Mouse (Mus musculus) midbrain, embryonic 13.5 days (tissue): ENCODE measurements around the gene Frat2. TPM values are rescaled to one million over a fixed set of nuclear protein-coding genes. Genes with fewer than 3 reads are reported as not detected.

Experiments
- ATAC-seq: fragments of 200-750 bp; cut with Nextera tagmentation; 2 replicates; pipeline ENCODE4 v1.8.0; 2017; ENCODE audit warnings: mild to moderate bottlenecking, moderate TSS enrichment, moderate library complexity
- H3K27ac ChIP-seq: fragments of 300-500 bp; sonication (generic); 2 replicates; pipeline ENCODE4 v1.5.1; 2015; ENCODE audit warnings: inconsistent platforms, mild to moderate bottlenecking, moderate library complexity
- H3K27me3 ChIP-seq: fragments of 300-500 bp; sonication (generic); 2 replicates; pipeline ENCODE4 v1.6.1; 2015; ENCODE audit warnings: mild to moderate bottlenecking, inconsistent platforms
- H3K36me3 ChIP-seq: fragments of 300-500 bp; sonication (generic); 2 replicates; pipeline ENCODE4 v1.6.1; 2015; ENCODE audit warnings: mild to moderate bottlenecking, inconsistent platforms
- H3K4me1 ChIP-seq: fragments of 300-500 bp; sonication (generic); replicated peaks from 2 replicates; pipeline ENCODE4 v1.6.1; 2015; ENCODE audit warnings: inconsistent platforms
- H3K4me2 ChIP-seq: fragments of 300-500 bp; sonication (generic); replicated peaks from 2 replicates; pipeline ENCODE4 v1.6.1; 2015; ENCODE audit warnings: moderate library complexity, mild to moderate bottlenecking, inconsistent platforms
- H3K4me3 ChIP-seq: fragments of 300-500 bp; sonication (generic); replicated peaks from 2 replicates; pipeline ENCODE4 v1.5.1; 2015; ENCODE audit warnings: mild to moderate bottlenecking, inconsistent platforms
- H3K9ac ChIP-seq: fragments of 300-500 bp; sonication (generic); replicated peaks from 2 replicates; pipeline ENCODE4 v1.6.1; 2015; ENCODE audit warnings: mild to moderate bottlenecking, inconsistent platforms
- H3K9me3 ChIP-seq: fragments of 300-500 bp; sonication (generic); 2 replicates; pipeline ENCODE4 v1.6.1; 2016; ENCODE audit warnings: mild to moderate bottlenecking, inconsistent platforms
- WGBS: fragments of 180-500 bp; shearing (Covaris S2); methylation state at CpG from one replicate; pipeline ENCODE4 v1.1.7; 2015; 5-methylcytosine and 5-hydroxymethylcytosine counted together
- polyA plus RNA-seq: library from polyadenylated mRNA; unstranded; fragments of >200 nt; fragmentation: Nextera tagmentation; extraction: Ambion mirVana; gene quantifications from 2 replicates; pipeline ENCODE4 v1.2.1, GENCODE M21; 2015

Frat2 gene
- polyA plus RNA-seq, 1 experiment from 2014 or later = 10.4 TPM

- Histone ChIP-seq H3K36me3 (no peaks in the 10 kb centered on the region), H3K4me3 (no peak overlapping the region), H3K4me1 (no peaks in the 10 kb centered on the region), H3K4me2 (no peak overlapping the region), H3K27ac (no peak overlapping the region), H3K27me3 (no peaks in the 10 kb centered on the region), H3K9ac (no peak overlapping the region), H3K9me3 (no peaks in the 10 kb centered on the region)
- no peak for ATAC-seq
- WGBS = 95% methylated on average over 10 of the region's 10 CpGs
These were observed 35.4 kb downstream of the Frat2 start for GRCm38 (mm10) chr19:41812525-41812924.

- WGBS = 69% methylated on average over 5 of the region's 5 CpGs
- no peak for ATAC-seq
- H3K4me3 ChIP-seq = no peak overlapping the region
These were observed 37.9 kb downstream of the Frat2 start for GRCm38 (mm10) chr19:41810074-41810473.

GRCm38 (mm10) chr19:41808104-41808634 lies 39.8 kb downstream of the Frat2 start:
- 84% methylated on average over 8 of the region's 8 CpGs for WGBS
- H3K27ac ChIP-seq = no peak overlapping the region
- H3K9ac ChIP-seq = no peak overlapping the region
- H3K4me1 ChIP-seq = no peaks in the 10 kb centered on the region
- H3K27me3 ChIP-seq = no peaks in the 10 kb centered on the region
- H3K36me3 ChIP-seq = no peaks in the 10 kb centered on the region
- no peak for ATAC-seq
- H3K4me2 ChIP-seq = no peak overlapping the region
- H3K4me3 ChIP-seq = no peak overlapping the region
- H3K9me3 ChIP-seq = no peaks in the 10 kb centered on the region

More at GRCm38 (mm10) chr19:41810074-41810473, 37.9 kb downstream of the Frat2 start:
- no peak overlapping the region for H3K9ac ChIP-seq
- H3K9me3 ChIP-seq = no peaks in the 10 kb centered on the region
- no peaks in the 10 kb centered on the region for H3K36me3 ChIP-seq
- H3K4me2 ChIP-seq = no peak overlapping the region
- no peaks in the 10 kb centered on the region for H3K27me3 ChIP-seq
- no peaks in the 10 kb centered on the region for H3K4me1 ChIP-seq
- H3K27ac ChIP-seq = no peak overlapping the region

- H3K4me3 ChIP-seq = no peak overlapping the region
- H3K9me3 ChIP-seq = no peaks in the 10 kb centered on the region
- no peaks in the 10 kb centered on the region for H3K27me3 ChIP-seq
- no peak overlapping the region for H3K9ac ChIP-seq
- 92% methylated on average over 9 of the region's 9 CpGs for WGBS
- H3K4me1 ChIP-seq = no peaks in the 10 kb centered on the region
- no peak overlapping the region for H3K4me2 ChIP-seq
- H3K27ac ChIP-seq = no peak overlapping the region
- no peak for ATAC-seq
- no peaks in the 10 kb centered on the region for H3K36me3 ChIP-seq
These were observed 40.4 kb downstream of the Frat2 start for GRCm38 (mm10) chr19:41807497-41807896.

GRCm38 (mm10) chr19:41805831-41806230 lies 42.1 kb downstream of the Frat2 start:
- no peak for ATAC-seq
- no peak overlapping the region for H3K9ac ChIP-seq
- H3K9me3 ChIP-seq = no peaks in the 10 kb centered on the region
- WGBS = 93% methylated on average over 4 of the region's 4 CpGs
- no peak overlapping the region for H3K27ac ChIP-seq
- no peak overlapping the region for H3K4me2 ChIP-seq
- H3K4me1 ChIP-seq = peaks cover 9% of the 10 kb centered on the region
- H3K36me3 ChIP-seq = no peaks in the 10 kb centered on the region
- H3K27me3 ChIP-seq = no peaks in the 10 kb centered on the region
- H3K4me3 ChIP-seq = no peak overlapping the region

- WGBS = 45% methylated on average over 7 of the region's 7 CpGs
- ATAC-seq = no peak
- peaks cover 20% of the 10 kb centered on the region for H3K4me1 ChIP-seq
These were observed 44.6 kb downstream of the Frat2 start for GRCm38 (mm10) chr19:41803322-41803721.

GRCm38 (mm10) chr19:41801742-41802369 lies 46.1 kb downstream of the Frat2 start, which contains the start of gene Arhgap19:
TSS of gene Arhgap19 (minus strand) at chr19:41802047.
- Histone ChIP-seq H3K36me3 (no peaks in the 10 kb centered on the region), H3K4me2 (peak within 1 kb of the TSS; percentile 82), H3K27ac (peak within 1 kb of the TSS; percentile 74), H3K4me1 (peaks cover 20% of the 10 kb centered on the region), H3K27me3 (no peaks in the 10 kb centered on the region), H3K9ac (peak within 1 kb of the TSS; percentile 83), H3K9me3 (no peaks in the 10 kb centered on the region), H3K4me3 (peak within 1 kb of the TSS; percentile 93)
- ATAC-seq = peak; percentile 100
- under 1% methylated on average over 47 of the region's 48 CpGs for WGBS

More at GRCm38 (mm10) chr19:41803322-41803721, 44.6 kb downstream of the Frat2 start:
- no peak overlapping the region for H3K4me3 ChIP-seq
- no peaks in the 10 kb centered on the region for H3K36me3 ChIP-seq
- no peaks in the 10 kb centered on the region for H3K27me3 ChIP-seq
- no peaks in the 10 kb centered on the region for H3K9me3 ChIP-seq
- H3K9ac ChIP-seq = no peak overlapping the region
- no peak overlapping the region for H3K4me2 ChIP-seq
- H3K27ac ChIP-seq = no peak overlapping the region

- Histone ChIP-seq H3K4me3 (peak overlapping the region; percentile 93), H3K27me3 (no peaks in the 10 kb centered on the region), H3K27ac (peak overlapping the region; percentile 74), H3K36me3 (no peaks in the 10 kb centered on the region), H3K9me3 (no peaks in the 10 kb centered on the region), H3K4me1 (peaks cover 20% of the 10 kb centered on the region), H3K9ac (peak overlapping the region; percentile 83), H3K4me2 (peak overlapping the region; percentile 82)
- 4% methylated on average over 26 of the region's 26 CpGs for WGBS
- ATAC-seq = no peak
These were observed 46.8 kb downstream of the Frat2 start for GRCm38 (mm10) chr19:41800986-41801741.

- Histone ChIP-seq H3K27ac (no peak overlapping the region), H3K9me3 (no peaks in the 10 kb centered on the region), H3K36me3 (no peaks in the 10 kb centered on the region), H3K4me1 (peaks cover 20% of the 10 kb centered on the region), H3K9ac (no peak overlapping the region; the same call in 1 of the 2 replicates), H3K4me2 (peak overlapping the region; percentile 82), H3K27me3 (no peaks in the 10 kb centered on the region), H3K4me3 (peak overlapping the region; percentile 93)
- 32% methylated on average over 6 of the region's 6 CpGs for WGBS
- no peak for ATAC-seq
These were observed 47.5 kb downstream of the Frat2 start for GRCm38 (mm10) chr19:41800451-41800850.

- Histone ChIP-seq H3K4me1 (peaks cover 33% of the 10 kb centered on the region), H3K27me3 (no peaks in the 10 kb centered on the region), H3K27ac (no peak overlapping the region), H3K4me3 (no peak overlapping the region), H3K9me3 (no peaks in the 10 kb centered on the region), H3K36me3 (no peaks in the 10 kb centered on the region), H3K9ac (no peak overlapping the region), H3K4me2 (no peak overlapping the region)
- no peak for ATAC-seq
- 83% methylated on average over 6 of the region's 6 CpGs for WGBS
These were observed 50.4 kb downstream of the Frat2 start for GRCm38 (mm10) chr19:41797536-41797935.

- no peaks in the 10 kb centered on the region for H3K36me3 ChIP-seq
- H3K4me3 ChIP-seq = no peak overlapping the region
- H3K9ac ChIP-seq = no peak overlapping the region
- H3K27ac ChIP-seq = no peak overlapping the region
- no peak for ATAC-seq
- H3K4me2 ChIP-seq = no peak overlapping the region
- 83% methylated on average over 12 of the region's 12 CpGs for WGBS
- no peaks in the 10 kb centered on the region for H3K27me3 ChIP-seq
- no peaks in the 10 kb centered on the region for H3K9me3 ChIP-seq
- peaks cover 30% of the 10 kb centered on the region for H3K4me1 ChIP-seq
These were observed 51.1 kb downstream of the Frat2 start for GRCm38 (mm10) chr19:41796789-41797327.

- H3K36me3 ChIP-seq = no peaks in the 10 kb centered on the region
- ATAC-seq = no peak
- 76% methylated on average over 3 of the region's 3 CpGs for WGBS
- no peak overlapping the region for H3K27ac ChIP-seq
- H3K4me1 ChIP-seq = peaks cover 29% of the 10 kb centered on the region
- H3K4me2 ChIP-seq = no peak overlapping the region
- no peaks in the 10 kb centered on the region for H3K27me3 ChIP-seq
- H3K4me3 ChIP-seq = no peak overlapping the region
- H3K9me3 ChIP-seq = no peaks in the 10 kb centered on the region
- H3K9ac ChIP-seq = no peak overlapping the region
These were observed 51.7 kb downstream of the Frat2 start for GRCm38 (mm10) chr19:41796148-41796760.
